Mouse (Mus musculus) brain, embryonic 18.5 days (tissue): ENCODE measurements around the gene Hist1h2bc.
"Not testable (repeated sequence)": the region's sequence is repeated elsewhere in the genome, so short reads cannot be mapped to it uniquely, and the experiment has no call there.

Experiments
- DNase-seq: peaks from one replicate; pipeline ENCODE4 v3.0.0-alpha.2; 2012; ENCODE audit warnings: low read depth, low spot score

Gene Hist1h2bc

GRCm38 (mm10) chr13:23699767-23700166 is 15.8 kb downstream of the Hist1h2bc start:
- no peak for DNase-seq

GRCm38 (mm10) chr13:23700786-23701520 is 17.0 kb downstream of the Hist1h2bc start:
- no peak for DNase-seq

GRCm38 (mm10) chr13:23702220-23702619 is 18.2 kb downstream of the Hist1h2bc start:
- no peak for DNase-seq

- DNase-seq: not testable (repeated sequence)
Measured at GRCm38 (mm10) chr13:23702801-23703200, 18.8 kb downstream of the Hist1h2bc start.

- DNase-seq: no peak
Measured at GRCm38 (mm10) chr13:23705751-23706356, 21.9 kb downstream of the Hist1h2bc start.

GRCm38 (mm10) chr13:23706771-23707170 is 22.8 kb downstream of the Hist1h2bc start:
- DNase-seq: no peak

GRCm38 (mm10) chr13:23708041-23708440 is 24.0 kb downstream of the Hist1h2bc start:
- DNase-seq: no peak

GRCm38 (mm10) chr13:23708654-23709053 is 24.7 kb downstream of the Hist1h2bc start:
- no peak for DNase-seq

- DNase-seq: no peak
Measured at GRCm38 (mm10) chr13:23709714-23710373, 25.8 kb downstream of the Hist1h2bc start.

GRCm38 (mm10) chr13:23710374-23711089 is 26.5 kb downstream of the Hist1h2bc start, which contains the start of gene Hfe:
Gene Hfe (minus strand): TSS chr13:23710854.
- no peak for DNase-seq

- no peak for DNase-seq
Measured at GRCm38 (mm10) chr13:23716261-23717042, 32.5 kb downstream of the Hist1h2bc start.

GRCm38 (mm10) chr13:23717176-23717575 is 33.2 kb downstream of the Hist1h2bc start:
- DNase-seq: no peak

GRCm38 (mm10) chr13:23717593-23718245 is 33.7 kb downstream of the Hist1h2bc start:
- not testable (repeated sequence) for DNase-seq

GRCm38 (mm10) chr13:23724239-23724638 is 40.2 kb downstream of the Hist1h2bc start:
- DNase-seq: no peak

- DNase-seq: no peak
Measured at GRCm38 (mm10) chr13:23725213-23725612, 41.2 kb downstream of the Hist1h2bc start.

GRCm38 (mm10) chr13:23728472-23729191 is 44.6 kb downstream of the Hist1h2bc start:
- no peak for DNase-seq

- DNase-seq: no peak
Measured at GRCm38 (mm10) chr13:23729192-23729525, 45.2 kb downstream of the Hist1h2bc start.

GRCm38 (mm10) chr13:23729706-23730105 is 45.7 kb downstream of the Hist1h2bc start:
- DNase-seq: no peak

GRCm38 (mm10) chr13:23730479-23730878 is 46.5 kb downstream of the Hist1h2bc start:
- no peak for DNase-seq
